Mouse (Mus musculus): ENCODE results near the gene Ctns.

The Ctns gene

GRCm38 (mm10) chr11:73137591-73138501 lies 61.0 kb downstream of the Ctns start, which contains the start of gene Haspin:
Haspin (minus strand) TSS chr11:73138294.
- peak; percentile 96 for DNase-seq (ENCODE audit: low read depth)

GRCm38 (mm10) chr11:73137116-73137515 lies 61.7 kb downstream of the Ctns start:
- peak; percentile 72 for DNase-seq (ENCODE audit: low read depth)

- no peak for DNase-seq (ENCODE audit: low read depth)
These were observed 62.3 kb downstream of the Ctns start for GRCm38 (mm10) chr11:73136587-73136986.

- DNase-seq (ENCODE audit: low read depth), result no peak
These were observed 64.6 kb downstream of the Ctns start for GRCm38 (mm10) chr11:73134222-73134621.

All from NIH3T3 (cell line).